Mouse (Mus musculus): ENCODE measurements around the gene Ano6. TPM values are rescaled to one million over a fixed set of nuclear protein-coding genes. Genes with fewer than 3 reads are reported as not detected.

Ano6 gene
- polyA plus RNA-seq, 1 experiment from 2014 or later: 28.3 TPM

DNA sequence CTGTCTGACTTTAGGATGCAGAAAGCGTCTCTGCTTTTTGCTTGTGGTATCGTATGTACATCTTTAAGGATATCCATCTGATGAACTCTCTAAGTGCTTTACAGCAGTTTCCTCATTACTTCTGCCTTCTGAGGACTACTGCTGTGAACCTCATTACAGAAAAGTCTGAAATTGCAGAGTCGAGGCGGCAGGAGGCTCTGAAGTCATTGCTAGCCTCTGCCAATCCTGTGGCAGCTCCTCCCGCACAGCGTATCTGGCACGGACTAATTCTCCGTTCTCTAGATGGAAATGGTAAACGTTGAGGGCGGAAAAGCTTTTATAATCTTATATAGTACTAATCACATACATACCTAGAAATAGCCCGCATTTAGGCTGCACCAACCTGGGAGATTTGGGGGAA, 144.5 kb downstream of the Ano6 start:
- H3K4me2 ChIP-seq: no peak overlapping the region
- H3K9ac ChIP-seq (ENCODE audit: low read depth, low read length): no peak overlapping the region
- no peak overlapping the region for H3K27ac ChIP-seq (ENCODE audit: low read depth, low read length)
- 90% methylated on average over 11 of the region's 11 CpGs for WGBS
- H3K9me3 ChIP-seq (ENCODE audit: control insufficient read depth, low read length): no peaks in the 10 kb centered on the region
- no peaks in the 10 kb centered on the region for H3K4me1 ChIP-seq (replicated peaks; ENCODE audit: control insufficient read depth, insufficient read depth, low read length)
- no peaks in the 10 kb centered on the region for H3K27me3 ChIP-seq (replicated peaks; ENCODE audit: control insufficient read depth, insufficient read depth, low read length)
- DNase-seq (ENCODE audit: low spot score) (no peak), ATAC-seq (replicated peaks; ENCODE audit: low FRiP score) (no peak)
- H3K4me3 ChIP-seq (ENCODE audit: low read depth, low read length): no peak overlapping the region
- H3K36me3 ChIP-seq (ENCODE audit: control insufficient read depth, insufficient read depth, low read length): peaks cover 8% of the 10 kb centered on the region

DNA sequence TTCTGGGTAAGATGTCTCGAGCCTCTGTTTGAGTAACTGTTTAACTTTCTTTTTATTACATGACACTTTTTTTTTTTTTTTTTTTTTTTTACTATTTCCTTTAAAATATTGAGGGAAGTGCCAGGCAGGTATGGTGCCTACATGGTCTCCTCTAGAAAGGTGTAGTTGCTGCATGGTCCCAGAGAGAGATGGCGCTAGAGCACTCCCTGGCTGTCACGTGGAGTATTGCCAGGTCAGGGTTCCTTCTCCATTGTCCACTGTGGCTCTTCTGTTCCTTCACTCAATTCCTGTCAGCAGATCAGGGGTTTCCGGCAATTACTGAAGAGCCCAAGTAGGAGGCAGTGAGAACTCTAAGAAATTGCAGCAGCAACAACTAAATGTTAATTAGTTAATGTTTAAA, 152.8 kb downstream of the Ano6 start:
- no peaks in the 10 kb centered on the region for H3K27me3 ChIP-seq (replicated peaks; ENCODE audit: control insufficient read depth, insufficient read depth, low read length)
- no peak overlapping the region for H3K4me3 ChIP-seq (ENCODE audit: low read depth, low read length)
- no peak for DNase-seq (ENCODE audit: low spot score)
- peak; percentile 76 for ATAC-seq (replicated peaks; ENCODE audit: low FRiP score)
- no peak overlapping the region for H3K4me2 ChIP-seq
- H3K9me3 ChIP-seq (ENCODE audit: control insufficient read depth, low read length): no peaks in the 10 kb centered on the region
- no peaks in the 10 kb centered on the region for H3K4me1 ChIP-seq (replicated peaks; ENCODE audit: control insufficient read depth, insufficient read depth, low read length)
- H3K9ac ChIP-seq (ENCODE audit: low read depth, low read length): no peak overlapping the region
- H3K27ac ChIP-seq (ENCODE audit: low read depth, low read length): no peak overlapping the region
- WGBS: 58% methylated on average over 4 of the region's 4 CpGs
- peaks cover 8% of the 10 kb centered on the region for H3K36me3 ChIP-seq (ENCODE audit: control insufficient read depth, insufficient read depth, low read length)

DNA sequence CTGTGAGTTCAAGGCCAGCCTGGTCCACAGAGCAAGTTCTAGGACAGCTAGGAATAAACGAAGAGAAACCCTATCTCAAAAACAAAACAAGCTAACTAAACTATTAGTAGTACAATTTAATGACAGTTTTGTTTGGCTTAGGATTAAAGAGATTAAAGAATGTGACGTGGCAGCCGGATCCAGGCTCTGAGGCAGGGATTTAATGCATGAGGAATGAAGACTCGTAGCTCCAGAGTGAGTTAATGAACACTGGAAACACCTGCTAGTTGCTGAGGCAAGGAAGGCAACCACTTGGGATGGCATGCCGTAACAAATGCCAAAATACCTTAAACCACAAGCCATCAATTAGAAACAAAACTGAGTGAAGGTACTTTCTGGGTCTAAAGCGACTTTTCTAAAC, 153.7 kb downstream of the Ano6 start:
- peaks cover 5% of the 10 kb centered on the region; the same call in 1 of the 2 replicates for H3K36me3 ChIP-seq (ENCODE audit: control insufficient read depth, insufficient read depth, low read length)
- no peak overlapping the region for H3K27ac ChIP-seq (ENCODE audit: low read depth, low read length)
- 83% methylated on average over 6 of the region's 6 CpGs for WGBS
- ATAC-seq (replicated peaks; ENCODE audit: low FRiP score) (no peak), DNase-seq (ENCODE audit: low spot score) (no peak)
- no peak overlapping the region for H3K4me3 ChIP-seq (ENCODE audit: low read depth, low read length)
- H3K4me2 ChIP-seq: no peak overlapping the region
- H3K27me3 ChIP-seq (replicated peaks; ENCODE audit: control insufficient read depth, insufficient read depth, low read length): no peaks in the 10 kb centered on the region
- no peaks in the 10 kb centered on the region for H3K9me3 ChIP-seq (ENCODE audit: control insufficient read depth, low read length)
- no peak overlapping the region for H3K9ac ChIP-seq (ENCODE audit: low read depth, low read length)
- no peaks in the 10 kb centered on the region for H3K4me1 ChIP-seq (replicated peaks; ENCODE audit: control insufficient read depth, insufficient read depth, low read length)

DNA sequence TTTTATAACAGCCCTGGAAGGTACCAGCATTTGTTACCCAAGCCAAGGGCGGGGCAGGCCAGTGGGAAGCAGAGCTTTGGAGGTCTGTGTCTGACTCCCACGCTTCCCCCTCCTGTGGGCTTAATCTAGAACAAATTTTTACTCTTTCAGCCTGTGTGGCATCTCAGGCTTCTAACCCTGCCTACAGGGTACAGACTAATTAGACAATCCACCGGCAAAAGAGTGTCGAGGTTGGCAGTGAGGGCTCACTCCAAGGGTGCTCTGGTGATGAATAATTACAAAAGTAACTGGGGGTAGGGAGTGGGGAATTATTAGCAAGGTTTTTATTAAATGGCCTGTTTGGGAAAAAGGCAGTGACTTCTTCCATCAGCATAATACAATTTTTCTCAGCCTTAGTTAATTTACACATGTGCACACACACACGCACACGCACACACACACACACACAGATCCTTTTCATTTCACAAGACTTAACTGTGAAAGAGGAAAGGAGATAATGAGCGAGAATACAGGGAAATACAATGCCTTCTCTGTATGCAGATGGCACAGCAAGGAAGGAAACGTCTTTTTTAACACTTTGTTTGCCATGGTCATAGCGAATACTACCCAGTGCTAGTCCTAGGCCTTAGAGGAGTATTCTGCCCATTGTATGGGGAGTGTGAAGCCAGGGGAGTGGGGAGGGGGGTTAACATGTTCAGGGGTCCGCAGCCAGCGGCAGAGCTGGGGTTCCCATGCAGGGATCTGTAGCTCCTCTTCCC, 155.5 kb downstream of the Ano6 start:
- H3K27ac ChIP-seq (ENCODE audit: low read depth, low read length): no peak overlapping the region
- H3K9ac ChIP-seq (ENCODE audit: low read depth, low read length): no peak overlapping the region
- no peaks in the 10 kb centered on the region; the same call in 1 of the 2 replicates for H3K36me3 ChIP-seq (ENCODE audit: control insufficient read depth, insufficient read depth, low read length)
- H3K9me3 ChIP-seq (ENCODE audit: control insufficient read depth, low read length): no peaks in the 10 kb centered on the region
- 77% methylated on average over 11 of the region's 11 CpGs for WGBS
- no peaks in the 10 kb centered on the region for H3K4me1 ChIP-seq (replicated peaks; ENCODE audit: control insufficient read depth, insufficient read depth, low read length)
- H3K27me3 ChIP-seq (replicated peaks; ENCODE audit: control insufficient read depth, insufficient read depth, low read length): no peaks in the 10 kb centered on the region
- DNase-seq (ENCODE audit: low spot score) (no peak), ATAC-seq (replicated peaks; ENCODE audit: low FRiP score) (no peak)
- no peak overlapping the region for H3K4me2 ChIP-seq
- no peak overlapping the region for H3K4me3 ChIP-seq (ENCODE audit: low read depth, low read length)

DNA sequence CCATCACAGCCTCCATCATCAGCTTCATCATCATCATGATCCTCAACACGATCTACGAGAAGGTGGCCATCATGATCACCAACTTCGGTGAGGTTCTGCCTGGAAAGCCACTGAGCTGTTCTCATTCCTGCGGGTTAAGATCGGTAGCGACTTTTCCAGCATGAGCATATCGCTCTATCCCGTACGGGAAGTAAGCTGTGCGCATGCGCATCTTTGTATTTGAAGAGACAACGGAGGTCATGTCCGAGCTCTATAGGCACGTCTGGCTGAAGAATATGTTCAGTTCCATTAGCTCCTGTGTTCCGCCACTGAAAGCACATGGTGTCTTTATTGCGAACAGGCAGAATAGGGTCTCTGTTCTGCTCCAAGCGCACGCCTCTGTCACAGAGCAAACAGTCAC, 157.8 kb downstream of the Ano6 start:
- H3K4me3 ChIP-seq (ENCODE audit: low read depth, low read length): no peak overlapping the region
- no peaks in the 10 kb centered on the region for H3K27me3 ChIP-seq (replicated peaks; ENCODE audit: control insufficient read depth, insufficient read depth, low read length)
- H3K4me1 ChIP-seq (replicated peaks; ENCODE audit: control insufficient read depth, insufficient read depth, low read length): no peaks in the 10 kb centered on the region
- H3K9me3 ChIP-seq (ENCODE audit: control insufficient read depth, low read length): no peaks in the 10 kb centered on the region
- 94% methylated on average over 18 of the region's 18 CpGs for WGBS
- H3K9ac ChIP-seq (ENCODE audit: low read depth, low read length): no peak overlapping the region
- DNase-seq (ENCODE audit: low spot score) (no peak), ATAC-seq (replicated peaks; ENCODE audit: low FRiP score) (no peak)
- no peak overlapping the region for H3K27ac ChIP-seq (ENCODE audit: low read depth, low read length)
- no peaks in the 10 kb centered on the region; the same call in 1 of the 2 replicates for H3K36me3 ChIP-seq (ENCODE audit: control insufficient read depth, insufficient read depth, low read length)
- no peak overlapping the region for H3K4me2 ChIP-seq

DNA sequence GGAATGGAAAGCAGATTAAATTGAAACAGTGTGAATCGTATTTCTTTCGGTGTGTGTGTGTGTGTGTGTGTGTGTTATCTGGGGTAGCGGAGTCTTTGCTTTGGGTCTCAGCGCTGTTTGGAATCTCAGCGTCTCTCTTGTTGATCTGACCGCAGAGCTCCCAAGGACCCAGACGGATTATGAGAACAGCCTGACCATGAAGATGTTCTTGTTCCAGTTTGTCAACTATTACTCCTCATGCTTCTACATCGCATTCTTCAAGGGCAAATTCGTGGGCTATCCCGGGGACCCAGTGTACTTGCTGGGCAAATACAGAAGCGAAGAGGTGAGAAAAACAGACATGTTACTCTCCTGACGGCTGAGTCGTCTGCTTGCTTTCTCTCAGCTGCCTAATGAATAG, 158.7 kb downstream of the Ano6 start:
- Histone ChIP-seq H3K9ac (ENCODE audit: low read depth, low read length) (no peak overlapping the region), H3K27me3 (replicated peaks; ENCODE audit: control insufficient read depth, insufficient read depth, low read length) (no peaks in the 10 kb centered on the region), H3K4me3 (ENCODE audit: low read depth, low read length) (no peak overlapping the region), H3K36me3 (ENCODE audit: control insufficient read depth, insufficient read depth, low read length) (no peaks in the 10 kb centered on the region; the same call in 1 of the 2 replicates), H3K27ac (ENCODE audit: low read depth, low read length) (no peak overlapping the region), H3K4me2 (no peak overlapping the region), H3K4me1 (replicated peaks; ENCODE audit: control insufficient read depth, insufficient read depth, low read length) (no peaks in the 10 kb centered on the region), H3K9me3 (ENCODE audit: control insufficient read depth, low read length) (no peaks in the 10 kb centered on the region)
- DNase-seq (ENCODE audit: low spot score): no peak
- 93% methylated on average over 13 of the region's 13 CpGs for WGBS
- ATAC-seq (replicated peaks; ENCODE audit: low FRiP score): no peak

DNA sequence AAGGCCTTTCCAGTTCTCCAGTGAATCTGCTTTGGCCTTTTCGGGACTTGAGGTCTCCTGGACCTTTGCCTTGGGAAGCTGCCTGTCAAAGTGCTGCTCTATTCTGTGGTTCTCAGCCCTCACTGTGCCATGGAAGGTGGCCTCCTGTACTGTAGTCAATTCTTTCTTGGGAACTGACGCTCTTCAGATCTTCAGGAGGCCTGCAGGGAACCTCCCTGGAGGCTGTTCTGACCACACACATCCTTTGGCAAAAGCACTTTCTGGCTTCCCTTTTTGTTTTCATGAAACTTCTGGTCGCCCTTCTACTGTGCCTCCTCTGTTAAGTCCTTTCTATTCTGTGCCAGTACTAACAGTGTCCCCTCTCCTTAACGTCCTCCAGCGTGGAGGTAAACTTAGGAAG, 160.9 kb downstream of the Ano6 start:
- ATAC-seq (replicated peaks; ENCODE audit: low FRiP score) (no peak), DNase-seq (ENCODE audit: low spot score) (no peak)
- H3K4me1 ChIP-seq (replicated peaks; ENCODE audit: control insufficient read depth, insufficient read depth, low read length): no peaks in the 10 kb centered on the region
- H3K9me3 ChIP-seq (ENCODE audit: control insufficient read depth, low read length): no peaks in the 10 kb centered on the region
- H3K27ac ChIP-seq (ENCODE audit: low read depth, low read length): no peak overlapping the region
- no peaks in the 10 kb centered on the region for H3K27me3 ChIP-seq (replicated peaks; ENCODE audit: control insufficient read depth, insufficient read depth, low read length)
- H3K4me3 ChIP-seq (ENCODE audit: low read depth, low read length): no peak overlapping the region
- no peak overlapping the region for H3K9ac ChIP-seq (ENCODE audit: low read depth, low read length)
- no peaks in the 10 kb centered on the region; the same call in 1 of the 2 replicates for H3K36me3 ChIP-seq (ENCODE audit: control insufficient read depth, insufficient read depth, low read length)
- no peak overlapping the region for H3K4me2 ChIP-seq
- WGBS: 73% methylated on average over 5 of the region's 5 CpGs

DNA sequence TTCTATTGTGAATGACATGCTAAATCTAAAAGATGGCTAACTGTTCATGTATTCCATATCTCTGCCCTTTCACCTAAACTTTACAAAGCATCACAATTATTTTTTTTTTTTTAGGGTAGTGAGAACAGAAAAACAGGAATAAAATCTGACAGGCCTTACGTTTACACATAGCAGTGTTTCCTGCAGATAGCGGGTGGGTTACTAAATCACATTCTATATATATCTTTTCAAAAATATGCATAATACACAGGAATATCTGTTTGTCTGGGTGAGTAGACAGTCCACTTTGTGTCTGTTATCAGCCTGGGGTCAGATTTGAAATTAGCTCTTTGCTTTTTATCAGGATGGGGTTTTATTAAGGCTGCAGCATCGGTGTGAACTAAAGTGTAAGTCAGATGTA, 166.0 kb downstream of the Ano6 start:
- ATAC-seq (replicated peaks; ENCODE audit: low FRiP score): no peak

DNA sequence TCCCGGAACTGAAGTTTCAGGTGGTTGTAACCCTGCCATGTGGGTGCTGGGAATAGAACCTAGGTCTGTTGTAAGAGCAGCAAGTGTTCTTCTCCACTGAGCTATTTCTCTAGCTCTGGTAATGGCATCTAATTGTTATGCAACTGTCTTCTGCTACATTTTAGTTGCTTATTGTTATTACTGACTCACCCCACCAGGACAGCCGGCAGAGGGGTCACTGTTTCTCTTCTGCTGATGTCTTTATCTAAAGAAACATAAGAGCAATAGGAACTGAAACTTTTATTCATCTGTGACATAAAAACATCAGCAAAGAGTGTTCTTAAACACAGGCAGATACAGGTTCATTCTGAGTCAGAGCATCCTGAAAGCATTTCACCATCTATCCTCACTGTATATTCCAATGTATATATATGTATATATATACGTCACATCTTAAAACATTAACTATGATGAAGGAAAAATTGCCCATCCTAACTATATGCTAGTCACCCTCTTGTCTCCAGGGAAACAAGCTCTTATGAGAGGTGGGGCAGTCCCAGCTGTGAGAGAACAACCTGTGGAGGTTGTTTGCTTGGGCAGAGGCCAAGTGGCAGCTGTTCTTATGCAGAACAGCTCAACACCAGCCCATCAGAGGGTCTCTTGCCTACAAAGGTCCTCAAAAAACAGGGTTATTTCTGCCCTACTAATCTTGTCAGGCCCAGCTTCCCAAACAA, 171.9 kb downstream of the Ano6 start:
- no peak overlapping the region for H3K4me2 ChIP-seq
- no peak for ATAC-seq (replicated peaks; ENCODE audit: low FRiP score)
- no peak overlapping the region for H3K27ac ChIP-seq (ENCODE audit: low read depth, low read length)
- 88% methylated on average over 3 of the region's 3 CpGs for WGBS
- DNase-seq (ENCODE audit: low spot score): no peak
- no peaks in the 10 kb centered on the region for H3K9me3 ChIP-seq (ENCODE audit: control insufficient read depth, low read length)
- no peaks in the 10 kb centered on the region; the same call in 1 of the 2 replicates for H3K36me3 ChIP-seq (ENCODE audit: control insufficient read depth, insufficient read depth, low read length)
- no peaks in the 10 kb centered on the region for H3K4me1 ChIP-seq (replicated peaks; ENCODE audit: control insufficient read depth, insufficient read depth, low read length)
- H3K27me3 ChIP-seq (replicated peaks; ENCODE audit: control insufficient read depth, insufficient read depth, low read length): no peaks in the 10 kb centered on the region
- no peak overlapping the region for H3K4me3 ChIP-seq (ENCODE audit: low read depth, low read length)
- no peak overlapping the region for H3K9ac ChIP-seq (ENCODE audit: low read depth, low read length)

More for the DNA sequence above, 166.0 kb downstream of the Ano6 start:
- Histone ChIP-seq H3K9ac (ENCODE audit: low read depth, low read length) (no peak overlapping the region), H3K4me2 (no peak overlapping the region), H3K4me1 (replicated peaks; ENCODE audit: control insufficient read depth, insufficient read depth, low read length) (no peaks in the 10 kb centered on the region), H3K9me3 (ENCODE audit: control insufficient read depth, low read length) (no peaks in the 10 kb centered on the region), H3K27me3 (replicated peaks; ENCODE audit: control insufficient read depth, insufficient read depth, low read length) (no peaks in the 10 kb centered on the region), H3K27ac (ENCODE audit: low read depth, low read length) (no peak overlapping the region), H3K36me3 (ENCODE audit: control insufficient read depth, insufficient read depth, low read length) (no peaks in the 10 kb centered on the region; the same call in 1 of the 2 replicates), H3K4me3 (ENCODE audit: low read depth, low read length) (no peak overlapping the region)
- DNase-seq (ENCODE audit: low spot score): no peak
- 65% methylated on average over 3 of the region's 3 CpGs for WGBS
